Mouse (Mus musculus): ENCODE measurements at regions not wholly inside any gene's neighbourhood (a gene's known extent, or its start where the extent isn't known, plus 50 kb on each side); places are given as distances from the start of the nearest gene placed in this dataset.
A peak's percentile ranks its signal among the peaks of the same experiment; 100 is the strongest.

GRCm38 (mm10) chr10:68652700-68653099 is 70.7 kb upstream of the Tmem26 start:
- Histone ChIP-seq H3K27me3 (ENCODE audit: control insufficient read depth, insufficient read depth, low read length) (no peaks in the 10 kb centered on the region), H3K27ac (ENCODE audit: insufficient read depth, low read length) (no peak overlapping the region), H3K4me3 (replicated peaks; ENCODE audit: insufficient read depth, low read depth, low read length) (no peak overlapping the region), H3K4me1 (ENCODE audit: control insufficient read depth, insufficient read depth, low read length) (no peaks in the 10 kb centered on the region)
- 81% methylated on average over 5 of the region's 5 CpGs for WGBS
- no peak for DNase-seq
- TF ChIP-seq CTCF (IDR thresholded peaks at IDR 0.05; ENCODE audit: borderline replicate concordance, insufficient read depth, low read depth, low read length) (no peak), POLR2A (IDR thresholded peaks at IDR 0.05; ENCODE audit: borderline replicate concordance, insufficient read depth, low read length) (no peak)

DNA sequence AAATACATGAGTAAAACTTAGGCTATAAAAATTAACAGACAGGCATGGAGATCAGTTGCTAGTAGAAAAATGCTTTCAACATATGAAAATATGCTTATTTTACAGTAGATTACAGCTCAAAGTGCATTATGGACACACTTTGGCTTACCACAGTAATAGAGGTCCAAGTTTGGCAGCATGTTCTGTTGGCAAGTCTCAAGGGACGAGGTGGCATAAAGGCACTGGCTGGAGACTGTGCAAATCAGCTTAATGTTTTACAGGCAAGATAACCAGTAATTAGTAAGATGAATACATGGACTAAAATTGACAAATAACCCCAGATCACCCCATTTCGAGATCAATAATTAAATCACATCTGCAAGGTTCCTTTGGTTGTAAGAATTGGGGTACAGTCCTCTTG is 68.0 kb upstream of the Tmem26 start:
- TF ChIP-seq CTCF (IDR thresholded peaks at IDR 0.05; ENCODE audit: borderline replicate concordance, insufficient read depth, low read depth, low read length) (no peak), POLR2A (IDR thresholded peaks at IDR 0.05; ENCODE audit: borderline replicate concordance, insufficient read depth, low read length) (no peak)
- H3K4me3 ChIP-seq (replicated peaks; ENCODE audit: insufficient read depth, low read depth, low read length), result no peak overlapping the region
- no peak overlapping the region for H3K27ac ChIP-seq (ENCODE audit: insufficient read depth, low read length)
- H3K27me3 ChIP-seq (ENCODE audit: control insufficient read depth, insufficient read depth, low read length), result no peaks in the 10 kb centered on the region
- no peak for DNase-seq
- WGBS, result 58% methylated on average over 2 of the region's 2 CpGs
- no peaks in the 10 kb centered on the region for H3K4me1 ChIP-seq (ENCODE audit: control insufficient read depth, insufficient read depth, low read length)

DNA sequence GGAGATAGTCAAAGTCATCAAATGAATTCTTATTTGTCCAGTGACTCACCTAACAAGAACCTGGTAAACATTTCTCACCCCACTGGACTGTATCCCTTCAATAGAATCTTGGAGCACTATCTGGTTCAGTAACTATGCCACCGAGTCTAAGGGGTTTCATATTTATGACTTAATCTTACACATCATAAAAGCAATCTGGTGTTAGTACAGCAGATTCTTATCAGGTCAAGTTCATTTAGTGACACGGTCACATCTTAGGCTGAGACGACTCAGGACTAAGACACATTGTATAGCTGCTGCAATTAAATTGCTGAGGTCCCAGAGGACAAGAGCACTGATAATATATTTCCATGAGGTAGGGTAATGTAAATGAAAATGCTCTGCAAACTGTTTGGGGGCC is 57.4 kb upstream of the Tmem26 start:
- Histone ChIP-seq H3K4me3 (replicated peaks; ENCODE audit: insufficient read depth, low read depth, low read length) (no peak overlapping the region), H3K4me1 (ENCODE audit: control insufficient read depth, insufficient read depth, low read length) (no peaks in the 10 kb centered on the region), H3K27ac (ENCODE audit: insufficient read depth, low read length) (no peak overlapping the region), H3K27me3 (ENCODE audit: control insufficient read depth, insufficient read depth, low read length) (no peaks in the 10 kb centered on the region)
- TF ChIP-seq CTCF (IDR thresholded peaks at IDR 0.05; ENCODE audit: borderline replicate concordance, insufficient read depth, low read depth, low read length) (no peak), POLR2A (IDR thresholded peaks at IDR 0.05; ENCODE audit: borderline replicate concordance, insufficient read depth, low read length) (no peak)
- no peak for DNase-seq
- 97% methylated on average over 3 of the region's 3 CpGs for WGBS

- H3K4me3 ChIP-seq (replicated peaks; ENCODE audit: insufficient read depth, low read depth, low read length), result no peak overlapping the region
- 90% methylated on average over 6 of the region's 6 CpGs for WGBS
- no peaks in the 10 kb centered on the region for H3K27me3 ChIP-seq (ENCODE audit: control insufficient read depth, insufficient read depth, low read length)
- DNase-seq, result no peak
- TF ChIP-seq CTCF (IDR thresholded peaks at IDR 0.05; ENCODE audit: borderline replicate concordance, insufficient read depth, low read depth, low read length) (no peak), POLR2A (IDR thresholded peaks at IDR 0.05; ENCODE audit: borderline replicate concordance, insufficient read depth, low read length) (no peak)
- H3K4me1 ChIP-seq (ENCODE audit: control insufficient read depth, insufficient read depth, low read length), result no peaks in the 10 kb centered on the region
- H3K27ac ChIP-seq (ENCODE audit: insufficient read depth, low read length), result no peak overlapping the region
Observed at GRCm38 (mm10) chr10:68669330-68669729, 54.1 kb upstream of the Tmem26 start.

DNA sequence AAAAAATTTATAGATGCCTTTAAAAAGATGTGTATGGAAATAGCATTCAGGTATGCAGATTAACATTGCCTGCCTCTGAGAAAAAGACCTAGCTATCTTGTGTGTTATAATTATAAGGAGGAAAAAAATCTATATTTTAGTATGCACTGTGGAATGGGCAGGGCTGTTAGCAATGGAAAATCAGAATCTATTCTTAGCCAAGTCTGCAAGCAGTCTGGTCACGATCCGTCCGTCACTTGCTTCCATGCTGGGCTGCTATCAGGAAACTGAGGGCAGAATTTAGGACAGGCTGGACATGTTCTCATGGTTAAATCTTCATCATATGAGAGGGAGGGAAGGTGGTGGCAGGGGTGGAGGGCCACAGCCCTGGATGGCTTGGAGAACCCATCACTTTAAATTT is 53.5 kb upstream of the Tmem26 start:
- Histone ChIP-seq H3K27me3 (ENCODE audit: control insufficient read depth, insufficient read depth, low read length) (no peaks in the 10 kb centered on the region), H3K4me3 (replicated peaks; ENCODE audit: insufficient read depth, low read depth, low read length) (no peak overlapping the region), H3K27ac (ENCODE audit: insufficient read depth, low read length) (no peak overlapping the region), H3K4me1 (ENCODE audit: control insufficient read depth, insufficient read depth, low read length) (no peaks in the 10 kb centered on the region)
- TF ChIP-seq POLR2A (IDR thresholded peaks at IDR 0.05; ENCODE audit: borderline replicate concordance, insufficient read depth, low read length) (no peak), CTCF (IDR thresholded peaks at IDR 0.05; ENCODE audit: borderline replicate concordance, insufficient read depth, low read depth, low read length) (no peak)
- DNase-seq, result peak in 1 of 2 experiments; percentile 4
- WGBS, result 9% methylated on average over 3 of the region's 3 CpGs

DNA sequence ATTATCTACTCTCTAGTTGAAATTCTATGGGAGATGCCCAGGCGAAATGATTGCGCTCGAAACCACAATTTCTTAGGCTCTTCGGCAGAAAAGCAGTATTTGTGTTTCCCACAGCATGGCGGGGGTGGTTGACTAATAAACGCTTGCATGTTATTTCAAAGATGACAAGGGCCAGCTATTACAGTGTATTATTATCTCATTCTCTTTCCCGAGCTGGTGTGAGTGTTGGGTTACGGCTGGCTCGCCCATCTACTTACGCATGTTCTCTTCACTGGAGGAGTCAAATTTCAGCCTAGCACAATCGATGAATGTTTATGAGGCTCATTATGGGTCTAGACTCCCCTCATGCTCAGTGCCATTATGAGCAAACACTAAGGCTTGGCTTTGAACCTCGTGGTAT is 51.2 kb upstream of the Tmem26 start:
- WGBS, result 86% methylated on average over 12 of the region's 12 CpGs
- TF ChIP-seq POLR2A (IDR thresholded peaks at IDR 0.05; ENCODE audit: borderline replicate concordance, insufficient read depth, low read length) (no peak), CTCF (IDR thresholded peaks at IDR 0.05; ENCODE audit: borderline replicate concordance, insufficient read depth, low read depth, low read length) (no peak)
- Histone ChIP-seq H3K27ac (ENCODE audit: insufficient read depth, low read length) (no peak overlapping the region), H3K4me1 (ENCODE audit: control insufficient read depth, insufficient read depth, low read length) (no peaks in the 10 kb centered on the region), H3K27me3 (ENCODE audit: control insufficient read depth, insufficient read depth, low read length) (no peaks in the 10 kb centered on the region), H3K4me3 (replicated peaks; ENCODE audit: insufficient read depth, low read depth, low read length) (no peak overlapping the region)
- DNase-seq, result no peak

DNA sequence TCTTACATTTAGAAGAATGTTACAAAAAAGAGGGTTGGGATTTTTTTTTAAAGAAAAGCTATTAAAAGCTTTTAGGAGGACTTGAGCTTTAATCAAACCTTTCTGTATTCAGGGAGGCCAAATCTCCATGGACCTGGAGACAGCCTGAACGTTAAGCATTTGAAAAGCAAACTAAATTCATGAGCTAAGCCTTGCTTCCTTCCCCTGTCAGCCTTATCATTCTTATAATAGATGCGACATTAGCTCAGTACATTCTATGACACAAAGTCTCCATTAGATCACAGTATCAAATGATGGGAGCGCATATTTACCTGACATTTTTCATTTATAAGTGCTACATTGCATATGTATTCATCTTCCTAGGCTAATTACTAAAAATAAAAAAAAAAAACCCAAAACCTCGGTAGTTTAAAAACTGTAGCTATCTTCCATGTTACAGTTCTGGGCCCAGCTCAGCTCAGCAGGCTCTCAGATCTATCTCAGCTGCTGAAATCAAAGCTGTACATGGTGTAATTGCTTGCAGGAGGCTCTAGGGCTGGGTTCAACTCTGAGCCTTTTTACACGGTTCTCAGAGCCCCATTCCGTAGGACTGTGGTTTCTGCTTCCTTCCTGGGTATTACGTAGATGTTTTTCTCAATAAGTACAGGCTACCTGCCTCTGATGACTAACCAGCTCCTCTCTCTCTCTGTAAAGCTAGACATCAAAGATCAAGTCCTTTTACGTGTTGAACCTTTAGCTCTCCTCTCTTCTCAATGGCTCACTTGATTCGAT is 50.2 kb upstream of the Tmem26 start:
- Histone ChIP-seq H3K27ac (ENCODE audit: insufficient read depth, low read length) (no peak overlapping the region), H3K4me3 (replicated peaks; ENCODE audit: insufficient read depth, low read depth, low read length) (no peak overlapping the region), H3K27me3 (ENCODE audit: control insufficient read depth, insufficient read depth, low read length) (no peaks in the 10 kb centered on the region), H3K4me1 (ENCODE audit: control insufficient read depth, insufficient read depth, low read length) (no peaks in the 10 kb centered on the region)
- TF ChIP-seq POLR2A (IDR thresholded peaks at IDR 0.05; ENCODE audit: borderline replicate concordance, insufficient read depth, low read length) (no peak), CTCF (IDR thresholded peaks at IDR 0.05; ENCODE audit: borderline replicate concordance, insufficient read depth, low read depth, low read length) (no peak)
- DNase-seq, result no peak
- 85% methylated on average over 9 of the region's 9 CpGs for WGBS

Data from cerebellum, adult 2 months (tissue).